Mouse (Mus musculus) brown adipose tissue, adult 24 weeks (tissue): ENCODE data around the gene Xrcc3. TPM values are rescaled to one million over a fixed set of nuclear protein-coding genes. Genes with fewer than 3 reads are reported as not detected.

Experiments
- H3K27ac ChIP-seq: fragments of 200-500 bp; replicated peaks from 2 replicates; pipeline ENCODE4 v1.5.1; 2012; ENCODE audit warnings: low read depth, mild to moderate bottlenecking, low read length
- H3K4me1 ChIP-seq: fragments of 200-500 bp; 2 replicates; pipeline ENCODE4 v1.6.1; 2012; ENCODE audit warnings: low read length, mixed read lengths; ENCODE audit not compliant: control insufficient read depth, insufficient read depth, insufficient read length
- H3K4me3 ChIP-seq: fragments of 200-500 bp; 2 replicates; pipeline ENCODE4 v1.5.1; 2012; ENCODE audit warnings: low read depth, mild to moderate bottlenecking, low read length, moderate library complexity; ENCODE audit not compliant: insufficient read depth
- polyA plus RNA-seq: library from polyadenylated mRNA; stranded (reverse); fragments of >200 nt; gene quantifications from 2 replicates; pipeline ENCODE4 v1.2.4, GENCODE M21; 2012; ENCODE audit not compliant: missing spikeins, insufficient read depth, insufficient read length

The Xrcc3 gene
- polyA plus RNA-seq, 1 experiment: 6.8 TPM

- Histone ChIP-seq H3K4me3 (no peak overlapping the region), H3K27ac (0 out of 2 replicates have a peak overlapping the region, but pooled peaks have one; percentile 7), H3K4me1 (peaks cover 10% of the 10 kb centered on the region)
Measured at GRCm38 (mm10) chr12:111756082-111756697, 57.5 kb downstream of the Xrcc3 start.

GRCm38 (mm10) chr12:111755231-111755630 lies 58.4 kb downstream of the Xrcc3 start:
- Histone ChIP-seq H3K4me3 (no peak overlapping the region), H3K27ac (no peak overlapping the region), H3K4me1 (peaks cover 7% of the 10 kb centered on the region)

GRCm38 (mm10) chr12:111754710-111755109 lies 59.0 kb downstream of the Xrcc3 start:
- H3K27ac ChIP-seq: no peak overlapping the region; the same call in 1 of the 2 replicates
- no peak overlapping the region for H3K4me3 ChIP-seq

GRCm38 (mm10) chr12:111753347-111753746 lies 60.3 kb downstream of the Xrcc3 start:
- Histone ChIP-seq H3K4me1 (peaks cover 7% of the 10 kb centered on the region), H3K4me3 (no peak overlapping the region), H3K27ac (no peak overlapping the region)

More at GRCm38 (mm10) chr12:111754710-111755109, 59.0 kb downstream of the Xrcc3 start:
- peaks cover 7% of the 10 kb centered on the region for H3K4me1 ChIP-seq

Other genes starting within 250 kb of the Xrcc3 start
- gene Mark3, start 239.3 kb downstream of the Xrcc3 start, polyA plus RNA-seq: 25.9 and 31.0 TPM in 2 replicates
- 20.8 and 30.3 TPM in 2 replicates for gene Ckb, start 141.5 kb downstream of the Xrcc3 start, polyA plus RNA-seq
- gene Trmt61a, start 135.8 kb downstream of the Xrcc3 start, polyA plus RNA-seq: 2.9 and 3.2 TPM in 2 replicates
- gene Bag5, start 100.6 kb downstream of the Xrcc3 start, polyA plus RNA-seq: 16.2 and 18.1 TPM in 2 replicates
- gene Apopt1, start 100.6 kb downstream of the Xrcc3 start, polyA plus RNA-seq: 123 and 134 TPM in 2 replicates
- gene Klc1, start 55.0 kb downstream of the Xrcc3 start, polyA plus RNA-seq: 20.6 and 63.5 TPM in 2 replicates
- 36.1 and 41.4 TPM in 2 replicates for gene Zfyve21, start 297 bp upstream of the Xrcc3 start, polyA plus RNA-seq
- 4.5 and 5.9 TPM in 2 replicates for gene Ppp1r13b, start 94.2 kb upstream of the Xrcc3 start, polyA plus RNA-seq
- 2,071 and 2,182 TPM in 2 replicates for gene Atp5mpl, start 153.1 kb upstream of the Xrcc3 start, polyA plus RNA-seq
- not detected in 2 replicates for gene Tdrd9, start 157.7 kb upstream of the Xrcc3 start, polyA plus RNA-seq
- gene Rd3l, start 167.4 kb upstream of the Xrcc3 start, polyA plus RNA-seq: not detected in 2 replicates